Mouse (Mus musculus) lung, embryonic 16.5 days (tissue): ENCODE data around the gene AI413582. TPM values are rescaled to one million over a fixed set of nuclear protein-coding genes. Genes with fewer than 3 reads are reported as not detected.

Experiments used
- ATAC-seq: fragments of 200-750 bp; cut with Nextera tagmentation; 2 replicates; pipeline ENCODE4 v1.8.0; 2017; ENCODE audit warnings: low read depth, mild to moderate bottlenecking, moderate library complexity
- H3K27ac ChIP-seq: fragments of 300-500 bp; sonication (generic); 2 replicates; pipeline ENCODE4 v1.5.1; 2014; ENCODE audit warnings: mild to moderate bottlenecking, control low read depth, low read length
- H3K27me3 ChIP-seq: fragments of 300-500 bp; sonication (generic); 2 replicates; pipeline ENCODE4 v1.6.1; 2014; ENCODE audit warnings: low read depth, low read length, mixed read lengths; ENCODE audit not compliant: control insufficient read depth, insufficient read depth
- H3K36me3 ChIP-seq: fragments of 300-500 bp; sonication (generic); 2 replicates; pipeline ENCODE4 v1.6.1; 2014; ENCODE audit warnings: low read length; ENCODE audit not compliant: control insufficient read depth, insufficient read depth
- H3K4me1 ChIP-seq: fragments of 300-500 bp; sonication (generic); replicated peaks from 2 replicates; pipeline ENCODE4 v1.6.1; 2014; ENCODE audit warnings: low read length, mixed read lengths; ENCODE audit not compliant: control insufficient read depth, insufficient read depth
- H3K4me2 ChIP-seq: fragments of 300-500 bp; sonication (generic); 2 replicates; pipeline ENCODE4 v1.6.1; 2014; ENCODE audit warnings: low read depth, low read length, control low read depth
- H3K4me3 ChIP-seq: fragments of 300-500 bp; sonication (generic); 2 replicates; pipeline ENCODE4 v1.5.1; 2014; ENCODE audit warnings: mild to moderate bottlenecking, low read length, control low read depth
- H3K9ac ChIP-seq: fragments of 300-500 bp; sonication (generic); 2 replicates; pipeline ENCODE4 v1.6.1; 2014; ENCODE audit warnings: low read length, control low read depth
- H3K9me3 ChIP-seq: fragments of 300-500 bp; sonication (generic); 2 replicates; pipeline ENCODE4 v1.6.1; 2016; ENCODE audit warnings: low read length; ENCODE audit not compliant: control insufficient read depth
- WGBS: fragments of 180-500 bp; shearing (Covaris S2); extraction: QIAGEN DNeasy Blood & Tissue Kit; methylation state at CpG from one replicate; pipeline ENCODE4 v1.1.7; 2014; 5-methylcytosine and 5-hydroxymethylcytosine counted together
- polyA plus RNA-seq: library from polyadenylated mRNA; unstranded; fragments of >200 nt; fragmentation: Nextera tagmentation; extraction: Ambion mirVana; gene quantifications from 2 replicates; pipeline ENCODE4 v1.2.1, GENCODE M21; 2015

Gene AI413582
- polyA plus RNA-seq, 1 experiment from 2014 or later, result 17.6 TPM

DNA sequence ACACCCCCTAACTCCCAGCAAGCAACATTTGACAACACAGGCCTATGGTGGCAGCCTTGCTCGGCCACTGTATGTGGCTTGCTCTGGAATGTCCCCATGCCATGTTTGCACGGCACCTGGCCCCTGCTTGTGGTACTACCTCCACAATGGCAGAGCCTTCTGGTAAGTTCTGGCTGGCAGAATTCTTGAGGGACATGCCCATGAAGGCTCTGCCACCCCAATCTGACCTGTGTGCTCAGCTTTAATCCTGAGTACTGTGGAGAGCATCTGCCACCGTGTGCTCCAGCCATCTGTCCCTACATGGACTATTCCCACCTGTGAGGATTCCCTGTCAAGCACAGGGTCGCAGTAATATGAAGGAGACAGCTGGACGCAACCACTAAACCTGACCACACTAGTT is 35.3 kb upstream of the AI413582 start:
- no peak overlapping the region for H3K9ac ChIP-seq
- no peak overlapping the region for H3K27ac ChIP-seq
- 69% methylated on average over 5 of the region's 5 CpGs for WGBS
- H3K27me3 ChIP-seq, result no peaks in the 10 kb centered on the region
- ATAC-seq, result no peak
- H3K4me1 ChIP-seq, result peaks cover 17% of the 10 kb centered on the region
- H3K4me3 ChIP-seq, result no peak overlapping the region
- peaks cover 4% of the 10 kb centered on the region; the same call in 1 of the 2 replicates for H3K36me3 ChIP-seq
- no peak overlapping the region for H3K4me2 ChIP-seq
- H3K9me3 ChIP-seq, result no peaks in the 10 kb centered on the region

- ATAC-seq, result no peak
- Histone ChIP-seq H3K9ac (no peak overlapping the region), H3K4me3 (no peak overlapping the region), H3K27me3 (no peaks in the 10 kb centered on the region), H3K4me2 (no peak overlapping the region), H3K9me3 (no peaks in the 10 kb centered on the region), H3K4me1 (peaks cover 17% of the 10 kb centered on the region), H3K27ac (no peak overlapping the region), H3K36me3 (peaks cover 7% of the 10 kb centered on the region)
- WGBS, result 83% methylated on average over 3 of the region's 3 CpGs
Observed at GRCm38 (mm10) chr17:27600286-27600685, 34.7 kb upstream of the AI413582 start.

GRCm38 (mm10) chr17:27596376-27597190 is 31.0 kb upstream of the AI413582 start:
- H3K27ac ChIP-seq, result peak overlapping the region; percentile 33; the same call in 1 of the 2 replicates
- no peak overlapping the region for H3K9ac ChIP-seq
- 41% methylated on average over 21 of the region's 21 CpGs for WGBS
- no peaks in the 10 kb centered on the region for H3K9me3 ChIP-seq
- H3K27me3 ChIP-seq, result no peaks in the 10 kb centered on the region
- no peak overlapping the region for H3K4me3 ChIP-seq
- peaks cover 10% of the 10 kb centered on the region for H3K4me1 ChIP-seq
- peak; percentile 34; the same call in 1 of the 2 replicates for ATAC-seq
- H3K36me3 ChIP-seq, result peaks cover 24% of the 10 kb centered on the region
- no peak overlapping the region for H3K4me2 ChIP-seq

DNA sequence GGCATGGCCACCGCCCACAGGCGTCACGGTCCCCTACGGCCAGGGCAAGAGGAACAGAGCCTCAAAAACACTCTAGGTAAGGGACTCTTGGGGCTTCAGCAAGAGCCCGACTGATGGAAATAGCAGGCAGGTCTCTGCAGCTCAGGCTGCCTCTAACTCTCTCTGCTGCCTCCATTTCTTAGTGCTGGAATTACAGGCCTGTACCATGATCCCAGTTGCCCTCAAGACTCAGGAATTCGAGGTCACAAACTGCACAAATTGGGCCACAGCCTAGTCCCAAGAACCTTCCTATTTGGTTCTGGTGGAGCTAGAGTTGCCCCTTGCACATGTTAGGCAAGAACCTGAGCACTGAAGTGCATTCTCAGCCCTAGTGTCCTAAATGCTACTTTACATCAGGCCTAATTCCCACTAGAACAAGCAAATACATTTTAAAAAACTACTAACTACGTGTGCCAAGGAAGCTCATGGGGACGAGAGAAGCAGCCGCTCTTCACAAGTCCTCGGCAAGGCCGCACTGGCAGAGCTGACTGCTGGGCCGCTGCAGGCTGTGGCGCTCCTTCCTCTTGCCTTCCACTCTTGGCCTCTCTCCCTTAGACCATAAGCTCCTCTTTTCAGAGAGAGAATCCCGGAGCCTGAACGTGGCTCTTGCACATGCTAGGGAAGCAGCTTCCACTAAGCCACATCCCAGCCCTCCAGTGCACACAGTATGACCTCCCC is 30.3 kb upstream of the AI413582 start:
- WGBS, result 67% methylated on average over 15 of the region's 15 CpGs
- Histone ChIP-seq H3K9me3 (no peaks in the 10 kb centered on the region), H3K9ac (no peak overlapping the region), H3K4me1 (peaks cover 10% of the 10 kb centered on the region), H3K36me3 (peaks cover 24% of the 10 kb centered on the region), H3K27ac (peak overlapping the region; percentile 33; the same call in 1 of the 2 replicates), H3K27me3 (no peaks in the 10 kb centered on the region), H3K4me2 (no peak overlapping the region), H3K4me3 (no peak overlapping the region)
- no peak; the same call in 1 of the 2 replicates for ATAC-seq

GRCm38 (mm10) chr17:27592565-27592910 is 27.0 kb upstream of the AI413582 start:
- Histone ChIP-seq H3K4me2 (no peak overlapping the region), H3K9me3 (no peaks in the 10 kb centered on the region), H3K27ac (no peak overlapping the region), H3K27me3 (no peaks in the 10 kb centered on the region), H3K4me3 (no peak overlapping the region), H3K36me3 (peaks cover 26% of the 10 kb centered on the region), H3K4me1 (peaks cover 10% of the 10 kb centered on the region), H3K9ac (no peak overlapping the region)
- ATAC-seq, result no peak
- WGBS, result 94% methylated on average over 7 of the region's 7 CpGs

- peaks cover 26% of the 10 kb centered on the region for H3K36me3 ChIP-seq
- H3K27ac ChIP-seq, result no peak overlapping the region
- peaks cover 8% of the 10 kb centered on the region for H3K4me1 ChIP-seq
- no peak overlapping the region for H3K4me3 ChIP-seq
- no peaks in the 10 kb centered on the region for H3K27me3 ChIP-seq
- H3K9ac ChIP-seq, result no peak overlapping the region
- H3K9me3 ChIP-seq, result no peaks in the 10 kb centered on the region
- 87% methylated on average over 12 of the region's 12 CpGs for WGBS
- no peak for ATAC-seq
- no peak overlapping the region for H3K4me2 ChIP-seq
Observed at GRCm38 (mm10) chr17:27591826-27592564, 26.4 kb upstream of the AI413582 start.

GRCm38 (mm10) chr17:27588231-27588630 is 22.7 kb upstream of the AI413582 start:
- Histone ChIP-seq H3K4me2 (no peak overlapping the region), H3K4me1 (no peaks in the 10 kb centered on the region), H3K9ac (no peak overlapping the region), H3K36me3 (peaks cover 7% of the 10 kb centered on the region; the same call in 1 of the 2 replicates), H3K9me3 (no peaks in the 10 kb centered on the region), H3K27ac (no peak overlapping the region), H3K27me3 (no peaks in the 10 kb centered on the region), H3K4me3 (no peak overlapping the region)
- WGBS, result 71% methylated on average over 8 of the region's 8 CpGs
- ATAC-seq, result no peak

- Histone ChIP-seq H3K4me1 (no peaks in the 10 kb centered on the region), H3K9ac (no peak overlapping the region), H3K27me3 (no peaks in the 10 kb centered on the region), H3K4me3 (no peak overlapping the region), H3K27ac (no peak overlapping the region), H3K4me2 (no peak overlapping the region), H3K9me3 (no peaks in the 10 kb centered on the region), H3K36me3 (0 out of 2 replicates have a peak, but pooled peaks cover 2% of the 10 kb centered on the region)
- WGBS, result 74% methylated on average over 12 of the region's 12 CpGs
- no peak for ATAC-seq
Observed at GRCm38 (mm10) chr17:27587252-27587651, 21.7 kb upstream of the AI413582 start.

- no peak overlapping the region for H3K9ac ChIP-seq
- no peaks in the 10 kb centered on the region for H3K9me3 ChIP-seq
- ATAC-seq, result no peak
- peaks cover 2% of the 10 kb centered on the region; the same call in 1 of the 2 replicates for H3K36me3 ChIP-seq
- no peak overlapping the region for H3K4me2 ChIP-seq
- no peak overlapping the region for H3K27ac ChIP-seq
- H3K4me3 ChIP-seq, result no peak overlapping the region
- H3K27me3 ChIP-seq, result no peaks in the 10 kb centered on the region
- H3K4me1 ChIP-seq, result no peaks in the 10 kb centered on the region
- WGBS, result 55% methylated on average over 9 of the region's 9 CpGs
Observed at GRCm38 (mm10) chr17:27586661-27587060, 21.1 kb upstream of the AI413582 start.
